Mouse (Mus musculus): ENCODE measurements around the gene Tmem199. TPM values are rescaled to one million over a fixed set of nuclear protein-coding genes. Genes with fewer than 3 reads are reported as not detected.
A peak's percentile ranks its signal among the peaks of the same experiment; 100 is the strongest.

The Tmem199 gene
- polyA plus RNA-seq, 1 experiment from 2014 or later = 95.5 TPM

- H3K27ac ChIP-seq (ENCODE audit: low read depth, low read length) = no peak overlapping the region
- no peak overlapping the region for H3K9ac ChIP-seq (ENCODE audit: low read depth, low read length)
- H3K4me3 ChIP-seq (ENCODE audit: low read length) = no peak overlapping the region
- H3K36me3 ChIP-seq (ENCODE audit: control insufficient read depth, insufficient read depth, low read length) = peaks cover 35% of the 10 kb centered on the region
- H3K27me3 ChIP-seq (replicated peaks; ENCODE audit: control insufficient read depth, insufficient read depth, low read length) = no peaks in the 10 kb centered on the region
- no peak for ATAC-seq
- no peaks in the 10 kb centered on the region for H3K9me3 ChIP-seq (ENCODE audit: control insufficient read depth, low read length)
- WGBS = 62% methylated on average over 2 of the region's 2 CpGs
- H3K4me1 ChIP-seq (ENCODE audit: control insufficient read depth, insufficient read depth, low read depth, low read length) = peaks cover 11% of the 10 kb centered on the region
- H3K4me2 ChIP-seq (ENCODE audit: low read length) = no peak overlapping the region
Observed at GRCm38 (mm10) chr11:78515549-78516325, 3.8 kb upstream of the Tmem199 start.

GRCm38 (mm10) chr11:78513106-78513790 lies 1.3 kb upstream of the Tmem199 start:
- WGBS = 79% methylated on average over 3 of the region's 3 CpGs
- H3K4me2 ChIP-seq (ENCODE audit: low read length) = peak overlapping the region; percentile 86
- H3K36me3 ChIP-seq (ENCODE audit: control insufficient read depth, insufficient read depth, low read length) = peaks cover 29% of the 10 kb centered on the region
- H3K4me1 ChIP-seq (ENCODE audit: control insufficient read depth, insufficient read depth, low read depth, low read length) = peaks cover 11% of the 10 kb centered on the region
- no peak overlapping the region for H3K27ac ChIP-seq (ENCODE audit: low read depth, low read length)
- no peaks in the 10 kb centered on the region for H3K9me3 ChIP-seq (ENCODE audit: control insufficient read depth, low read length)
- ATAC-seq = no peak
- peak overlapping the region; percentile 96; the same call in 1 of the 2 replicates for H3K9ac ChIP-seq (ENCODE audit: low read depth, low read length)
- peak overlapping the region; percentile 81 for H3K4me3 ChIP-seq (ENCODE audit: low read length)
- no peaks in the 10 kb centered on the region for H3K27me3 ChIP-seq (replicated peaks; ENCODE audit: control insufficient read depth, insufficient read depth, low read length)

DNA sequence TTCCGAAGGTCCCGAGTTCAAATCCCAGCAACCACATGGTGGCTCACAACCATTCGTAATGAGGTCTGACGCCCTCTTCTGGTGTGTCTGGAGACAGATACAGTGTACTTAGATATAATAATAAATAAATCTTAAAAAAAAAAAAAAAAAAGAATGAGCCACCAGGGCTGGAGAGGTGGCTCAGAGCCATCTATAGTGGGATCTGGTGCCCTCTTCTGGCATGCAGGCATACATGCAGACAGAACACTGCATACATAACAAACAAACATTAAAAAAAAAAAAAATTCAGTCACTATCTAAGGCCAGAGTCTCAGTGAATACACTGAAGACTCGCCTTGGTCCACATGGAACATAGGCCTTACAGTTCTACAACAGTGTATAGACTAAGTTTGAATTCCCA lies 2.8 kb downstream of the Tmem199 start:
- peaks cover 11% of the 10 kb centered on the region for H3K4me1 ChIP-seq (ENCODE audit: control insufficient read depth, insufficient read depth, low read depth, low read length)
- no peak overlapping the region for H3K9ac ChIP-seq (ENCODE audit: low read depth, low read length)
- ATAC-seq = no peak
- no peak overlapping the region for H3K4me3 ChIP-seq (ENCODE audit: low read length)
- WGBS = 78% methylated on average over 5 of the region's 5 CpGs
- H3K27ac ChIP-seq (ENCODE audit: low read depth, low read length) = no peak overlapping the region
- no peak overlapping the region for H3K4me2 ChIP-seq (ENCODE audit: low read length)
- no peaks in the 10 kb centered on the region for H3K9me3 ChIP-seq (ENCODE audit: control insufficient read depth, low read length)
- peaks cover 19% of the 10 kb centered on the region; the same call in 1 of the 2 replicates for H3K36me3 ChIP-seq (ENCODE audit: control insufficient read depth, insufficient read depth, low read length)
- no peaks in the 10 kb centered on the region for H3K27me3 ChIP-seq (replicated peaks; ENCODE audit: control insufficient read depth, insufficient read depth, low read length)

- no peak overlapping the region for H3K9ac ChIP-seq (ENCODE audit: low read depth, low read length)
- H3K4me1 ChIP-seq (ENCODE audit: control insufficient read depth, insufficient read depth, low read depth, low read length) = no peaks in the 10 kb centered on the region
- H3K4me2 ChIP-seq (ENCODE audit: low read length) = no peak overlapping the region
- H3K4me3 ChIP-seq (ENCODE audit: low read length) = no peak overlapping the region
- 78% methylated on average over 3 of the region's 3 CpGs for WGBS
- peaks cover 19% of the 10 kb centered on the region; the same call in 1 of the 2 replicates for H3K36me3 ChIP-seq (ENCODE audit: control insufficient read depth, insufficient read depth, low read length)
- ATAC-seq = no peak
- H3K9me3 ChIP-seq (ENCODE audit: control insufficient read depth, low read length) = no peaks in the 10 kb centered on the region
- no peaks in the 10 kb centered on the region for H3K27me3 ChIP-seq (replicated peaks; ENCODE audit: control insufficient read depth, insufficient read depth, low read length)
- H3K27ac ChIP-seq (ENCODE audit: low read depth, low read length) = no peak overlapping the region
Observed at GRCm38 (mm10) chr11:78505430-78505829, 6.5 kb downstream of the Tmem199 start.

GRCm38 (mm10) chr11:78502909-78503650 lies 8.9 kb downstream of the Tmem199 start, which contains the start of gene Sebox:
Gene Sebox, plus strand, starts transcription at chr11:78503447.
- Histone ChIP-seq H3K4me3 (ENCODE audit: low read length) (no peak within 1 kb of the TSS), H3K27ac (ENCODE audit: low read depth, low read length) (no peak within 1 kb of the TSS), H3K9me3 (ENCODE audit: control insufficient read depth, low read length) (no peaks in the 10 kb centered on the region), H3K27me3 (replicated peaks; ENCODE audit: control insufficient read depth, insufficient read depth, low read length) (peaks cover 3% of the 10 kb centered on the region; the same call in 1 of the 2 replicates), H3K36me3 (ENCODE audit: control insufficient read depth, insufficient read depth, low read length) (peaks cover 15% of the 10 kb centered on the region; the same call in 1 of the 2 replicates), H3K9ac (ENCODE audit: low read depth, low read length) (no peak within 1 kb of the TSS; the same call in 1 of the 2 replicates), H3K4me1 (ENCODE audit: control insufficient read depth, insufficient read depth, low read depth, low read length) (peaks cover under 1% of the 10 kb centered on the region; the same call in 1 of the 2 replicates), H3K4me2 (ENCODE audit: low read length) (no peak within 1 kb of the TSS)
- 65% methylated on average over 7 of the region's 7 CpGs for WGBS
- ATAC-seq = no peak

DNA sequence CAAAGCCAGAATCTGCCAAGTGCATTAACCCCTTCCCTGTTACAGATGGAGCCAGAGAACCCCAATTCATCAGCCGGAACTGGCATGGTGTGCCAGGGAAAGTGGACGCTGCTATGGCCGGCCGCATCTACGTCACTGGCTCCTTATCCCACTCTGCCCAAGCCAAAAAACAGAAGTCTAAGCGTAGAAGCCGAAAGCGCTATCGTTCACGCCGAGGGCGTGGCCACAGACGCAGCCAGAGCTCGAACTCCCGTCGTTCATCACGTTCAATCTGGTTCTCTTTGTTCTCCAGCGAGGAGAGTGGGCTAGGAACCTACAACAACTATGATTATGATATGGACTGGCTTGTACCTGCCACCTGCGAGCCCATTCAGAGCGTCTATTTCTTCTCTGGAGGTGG lies 10.4 kb downstream of the Tmem199 start:
- Histone ChIP-seq H3K9me3 (ENCODE audit: control insufficient read depth, low read length) (no peaks in the 10 kb centered on the region), H3K9ac (ENCODE audit: low read depth, low read length) (no peak overlapping the region)

DNA sequence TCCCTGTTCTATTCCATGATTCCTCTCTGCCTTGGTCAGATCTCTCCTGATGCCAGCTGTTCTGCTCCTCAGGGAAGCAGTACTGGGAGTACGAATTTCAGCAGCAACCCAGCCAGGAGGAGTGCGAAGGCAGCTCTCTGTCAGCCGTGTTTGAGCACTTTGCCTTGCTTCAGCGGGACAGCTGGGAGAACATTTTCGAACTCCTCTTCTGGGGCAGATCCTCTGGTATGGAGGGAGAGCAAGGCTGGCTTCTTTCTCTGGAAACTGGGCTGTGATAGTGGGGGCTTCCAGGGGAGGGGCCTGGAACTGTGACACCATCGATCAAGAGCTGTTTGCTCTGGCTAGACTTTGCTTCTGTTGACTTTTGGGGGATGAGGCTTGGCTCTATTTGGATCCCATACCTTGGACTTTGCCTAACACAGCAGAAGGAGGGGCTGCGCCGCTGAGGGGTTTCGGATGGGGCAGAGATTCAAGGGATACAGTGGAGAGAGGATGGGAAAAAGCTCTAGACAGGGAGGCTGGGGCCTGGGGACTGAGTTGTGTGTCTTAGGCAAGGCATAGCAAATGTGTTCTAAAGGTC lies 11.3 kb downstream of the Tmem199 start:
- H3K4me3 ChIP-seq (ENCODE audit: low read length) = no peak overlapping the region

More for the DNA sequence above, 10.4 kb downstream of the Tmem199 start:
- Histone ChIP-seq H3K4me1 (ENCODE audit: control insufficient read depth, insufficient read depth, low read depth, low read length) (peaks cover 5% of the 10 kb centered on the region), H3K27me3 (replicated peaks; ENCODE audit: control insufficient read depth, insufficient read depth, low read length) (peaks cover 3% of the 10 kb centered on the region; the same call in 1 of the 2 replicates), H3K27ac (ENCODE audit: low read depth, low read length) (no peak overlapping the region), H3K36me3 (ENCODE audit: control insufficient read depth, insufficient read depth, low read length) (peaks cover under 1% of the 10 kb centered on the region; the same call in 1 of the 2 replicates), H3K4me2 (ENCODE audit: low read length) (no peak overlapping the region), H3K4me3 (ENCODE audit: low read length) (no peak overlapping the region)
- WGBS = 81% methylated on average over 20 of the region's 20 CpGs
- ATAC-seq = no peak

GRCm38 (mm10) chr11:78499543-78499942 lies 12.4 kb downstream of the Tmem199 start:
- Histone ChIP-seq H3K4me1 (ENCODE audit: control insufficient read depth, insufficient read depth, low read depth, low read length) (peaks cover 15% of the 10 kb centered on the region), H3K4me3 (ENCODE audit: low read length) (peak overlapping the region; percentile 10), H3K27me3 (replicated peaks; ENCODE audit: control insufficient read depth, insufficient read depth, low read length) (peaks cover 3% of the 10 kb centered on the region; the same call in 1 of the 2 replicates), H3K36me3 (ENCODE audit: control insufficient read depth, insufficient read depth, low read length) (no peaks in the 10 kb centered on the region), H3K27ac (ENCODE audit: low read depth, low read length) (no peak overlapping the region), H3K9ac (ENCODE audit: low read depth, low read length) (no peak overlapping the region), H3K4me2 (ENCODE audit: low read length) (no peak overlapping the region), H3K9me3 (ENCODE audit: control insufficient read depth, low read length) (no peaks in the 10 kb centered on the region)
- no peak for ATAC-seq
- WGBS = 57% methylated on average over 16 of the region's 16 CpGs

More for the DNA sequence above, 11.3 kb downstream of the Tmem199 start:
- no peak for ATAC-seq
- Histone ChIP-seq H3K4me1 (ENCODE audit: control insufficient read depth, insufficient read depth, low read depth, low read length) (peaks cover 13% of the 10 kb centered on the region), H3K36me3 (ENCODE audit: control insufficient read depth, insufficient read depth, low read length) (no peaks in the 10 kb centered on the region), H3K4me2 (ENCODE audit: low read length) (peak overlapping the region; percentile 14), H3K9ac (ENCODE audit: low read depth, low read length) (no peak overlapping the region), H3K27me3 (replicated peaks; ENCODE audit: control insufficient read depth, insufficient read depth, low read length) (peaks cover 3% of the 10 kb centered on the region; the same call in 1 of the 2 replicates), H3K27ac (ENCODE audit: low read depth, low read length) (no peak overlapping the region), H3K9me3 (ENCODE audit: control insufficient read depth, low read length) (no peaks in the 10 kb centered on the region)
- WGBS = 79% methylated on average over 9 of the region's 9 CpGs

Measured in hindbrain, embryonic 16.5 days (tissue).